Mouse (Mus musculus): ENCODE data around the gene Sccpdh. TPM values are rescaled to one million over a fixed set of nuclear protein-coding genes. Genes with fewer than 3 reads are reported as not detected.
A peak's percentile ranks its signal among the peaks of the same experiment; 100 is the strongest.

Gene Sccpdh
- total RNA-seq (2014; rRNA removed) (4.5 and 4.8 TPM in 2 replicates), polyA plus RNA-seq (2012; rRNA removed) (1.0 and 1.4 TPM in 2 replicates)

GRCm38 (mm10) chr1:179668013-179668805 is at the start of gene Sccpdh:
Gene Sccpdh (plus strand): TSS chr1:179668210.
- peak; percentile 37 for DNase-seq (ENCODE audit: extremely low read depth, low read depth, low spot score)
- TF ChIP-seq CTCF (IDR thresholded peaks at IDR 0.05; ENCODE audit: low read depth, low read length) = no peak
- no peak for TF ChIP-seq POLR2A (IDR thresholded peaks at IDR 0.05; ENCODE audit: extremely low read depth, insufficient read depth, low read length)
- H3K4me1 ChIP-seq (ENCODE audit: control insufficient read depth, insufficient read depth, low read length) = no peaks in the 10 kb centered on the region
- no peaks in the 10 kb centered on the region for H3K36me3 ChIP-seq (ENCODE audit: control insufficient read depth, insufficient read depth, low read length)
- under 1% methylated on average over 84 of the region's 84 CpGs for WGBS
- no peak within 1 kb of the TSS for H3K27ac ChIP-seq (replicated peaks; ENCODE audit: insufficient read depth, low read depth, low read length)
- H3K27me3 ChIP-seq (ENCODE audit: control insufficient read depth, insufficient read depth, low read length) = no peaks in the 10 kb centered on the region
- peak within 1 kb of the TSS; percentile 74 for H3K4me3 ChIP-seq (ENCODE audit: insufficient read depth, low read depth, low read length)
- peak within 1 kb of the TSS; percentile 67 for H3K9ac ChIP-seq (ENCODE audit: low read depth, low read length)
- no peaks in the 10 kb centered on the region for H3K79me2 ChIP-seq (ENCODE audit: control insufficient read depth, insufficient read depth, low read length)

- H3K27ac ChIP-seq (replicated peaks; ENCODE audit: insufficient read depth, low read depth, low read length) = no peak overlapping the region
- no peak overlapping the region for H3K4me3 ChIP-seq (ENCODE audit: insufficient read depth, low read depth, low read length)
- no peak overlapping the region for H3K9ac ChIP-seq (ENCODE audit: low read depth, low read length)
- no peaks in the 10 kb centered on the region for H3K4me1 ChIP-seq (ENCODE audit: control insufficient read depth, insufficient read depth, low read length)
- 93% methylated on average over 12 of the region's 12 CpGs for WGBS
- no peak for DNase-seq (ENCODE audit: extremely low read depth, low read depth, low spot score)
- H3K79me2 ChIP-seq (ENCODE audit: control insufficient read depth, insufficient read depth, low read length) = no peaks in the 10 kb centered on the region
- TF ChIP-seq POLR2A (IDR thresholded peaks at IDR 0.05; ENCODE audit: extremely low read depth, insufficient read depth, low read length) = no peak
- TF ChIP-seq CTCF (IDR thresholded peaks at IDR 0.05; ENCODE audit: low read depth, low read length) = no peak
- H3K36me3 ChIP-seq (ENCODE audit: control insufficient read depth, insufficient read depth, low read length) = peaks cover 3% of the 10 kb centered on the region; the same call in 1 of the 2 replicates
- no peaks in the 10 kb centered on the region for H3K27me3 ChIP-seq (ENCODE audit: control insufficient read depth, insufficient read depth, low read length)
These were observed 45.3 kb upstream of the Sccpdh start for GRCm38 (mm10) chr1:179622665-179623064.

GRCm38 (mm10) chr1:179623657-179624056 is 44.4 kb upstream of the Sccpdh start:
- TF ChIP-seq POLR2A (IDR thresholded peaks at IDR 0.05; ENCODE audit: extremely low read depth, insufficient read depth, low read length) = no peak
- TF ChIP-seq CTCF (IDR thresholded peaks at IDR 0.05; ENCODE audit: low read depth, low read length) = peak; percentile 66
- no peak overlapping the region for H3K9ac ChIP-seq (ENCODE audit: low read depth, low read length)
- no peaks in the 10 kb centered on the region for H3K79me2 ChIP-seq (ENCODE audit: control insufficient read depth, insufficient read depth, low read length)
- 63% methylated on average over 4 of the region's 4 CpGs for WGBS
- no peak overlapping the region for H3K4me3 ChIP-seq (ENCODE audit: insufficient read depth, low read depth, low read length)
- H3K36me3 ChIP-seq (ENCODE audit: control insufficient read depth, insufficient read depth, low read length) = peaks cover 3% of the 10 kb centered on the region; the same call in 1 of the 2 replicates
- no peak for DNase-seq (ENCODE audit: extremely low read depth, low read depth, low spot score)
- H3K27me3 ChIP-seq (ENCODE audit: control insufficient read depth, insufficient read depth, low read length) = no peaks in the 10 kb centered on the region
- no peak overlapping the region for H3K27ac ChIP-seq (replicated peaks; ENCODE audit: insufficient read depth, low read depth, low read length)
- no peaks in the 10 kb centered on the region for H3K4me1 ChIP-seq (ENCODE audit: control insufficient read depth, insufficient read depth, low read length)

GRCm38 (mm10) chr1:179624354-179624753 is 43.7 kb upstream of the Sccpdh start:
- WGBS = 74% methylated on average over 4 of the region's 4 CpGs
- no peaks in the 10 kb centered on the region for H3K4me1 ChIP-seq (ENCODE audit: control insufficient read depth, insufficient read depth, low read length)
- DNase-seq (ENCODE audit: extremely low read depth, low read depth, low spot score) = peak; percentile 32
- H3K27me3 ChIP-seq (ENCODE audit: control insufficient read depth, insufficient read depth, low read length) = no peaks in the 10 kb centered on the region
- H3K4me3 ChIP-seq (ENCODE audit: insufficient read depth, low read depth, low read length) = no peak overlapping the region
- H3K9ac ChIP-seq (ENCODE audit: low read depth, low read length) = no peak overlapping the region
- no peaks in the 10 kb centered on the region for H3K79me2 ChIP-seq (ENCODE audit: control insufficient read depth, insufficient read depth, low read length)
- no peak overlapping the region for H3K27ac ChIP-seq (replicated peaks; ENCODE audit: insufficient read depth, low read depth, low read length)
- peak; percentile 62; the same call in 1 of the 2 replicates for TF ChIP-seq CTCF (IDR thresholded peaks at IDR 0.05; ENCODE audit: low read depth, low read length)
- TF ChIP-seq POLR2A (IDR thresholded peaks at IDR 0.05; ENCODE audit: extremely low read depth, insufficient read depth, low read length) = no peak
- peaks cover 3% of the 10 kb centered on the region; the same call in 1 of the 2 replicates for H3K36me3 ChIP-seq (ENCODE audit: control insufficient read depth, insufficient read depth, low read length)

GRCm38 (mm10) chr1:179627855-179628254 is 40.2 kb upstream of the Sccpdh start:
- no peaks in the 10 kb centered on the region for H3K27me3 ChIP-seq (ENCODE audit: control insufficient read depth, insufficient read depth, low read length)
- TF ChIP-seq CTCF (IDR thresholded peaks at IDR 0.05; ENCODE audit: low read depth, low read length) (no peak), POLR2A (IDR thresholded peaks at IDR 0.05; ENCODE audit: extremely low read depth, insufficient read depth, low read length) (no peak)
- no peak for DNase-seq (ENCODE audit: extremely low read depth, low read depth, low spot score)
- peaks cover 5% of the 10 kb centered on the region; the same call in 1 of the 2 replicates for H3K4me1 ChIP-seq (ENCODE audit: control insufficient read depth, insufficient read depth, low read length)
- H3K36me3 ChIP-seq (ENCODE audit: control insufficient read depth, insufficient read depth, low read length) = peaks cover 3% of the 10 kb centered on the region; the same call in 1 of the 2 replicates
- H3K9ac ChIP-seq (ENCODE audit: low read depth, low read length) = no peak overlapping the region
- no peak overlapping the region for H3K27ac ChIP-seq (replicated peaks; ENCODE audit: insufficient read depth, low read depth, low read length)
- 92% methylated on average over 4 of the region's 4 CpGs for WGBS
- no peak overlapping the region for H3K4me3 ChIP-seq (ENCODE audit: insufficient read depth, low read depth, low read length)
- H3K79me2 ChIP-seq (ENCODE audit: control insufficient read depth, insufficient read depth, low read length) = no peaks in the 10 kb centered on the region
